Mouse (Mus musculus) telencephalon, adult 2 months (tissue): ENCODE measurements around the gene Syne4.

Experiments
- DNase-seq: peaks from one replicate; pipeline ENCODE4 v3.0.0-alpha.2; 2011; ENCODE audit warnings: low read depth, low spot score

Gene Syne4

DNA sequence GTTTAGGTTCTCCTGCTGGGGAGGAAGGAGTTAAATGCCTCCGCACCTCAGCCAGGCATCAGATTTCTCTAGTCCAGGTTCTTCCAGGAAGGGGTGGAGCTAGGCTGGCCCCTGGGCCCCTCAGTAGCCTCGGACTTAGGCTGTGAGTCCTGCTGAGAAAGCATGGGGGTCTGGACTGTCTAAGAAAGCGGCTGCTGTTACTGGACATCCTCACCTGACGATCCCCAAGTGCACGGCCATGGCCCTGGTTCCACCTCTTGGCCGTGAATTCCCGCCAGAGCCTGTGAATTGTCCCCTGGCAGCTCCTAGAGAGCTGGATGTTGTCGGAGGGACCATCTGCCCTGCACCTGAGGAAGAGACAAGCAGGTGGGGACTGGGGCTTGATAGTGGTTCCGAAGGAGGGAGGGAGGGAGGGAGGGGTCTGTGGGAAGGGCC, at the start of gene Syne4:
TSS of gene Syne4 (plus strand) at position 87 of the 435 bp plus-strand sequence.
- no peak for DNase-seq

- DNase-seq, result no peak
These were observed 49.6 kb upstream of the Syne4 start for GRCm38 (mm10) chr7:30265041-30265440.

DNA sequence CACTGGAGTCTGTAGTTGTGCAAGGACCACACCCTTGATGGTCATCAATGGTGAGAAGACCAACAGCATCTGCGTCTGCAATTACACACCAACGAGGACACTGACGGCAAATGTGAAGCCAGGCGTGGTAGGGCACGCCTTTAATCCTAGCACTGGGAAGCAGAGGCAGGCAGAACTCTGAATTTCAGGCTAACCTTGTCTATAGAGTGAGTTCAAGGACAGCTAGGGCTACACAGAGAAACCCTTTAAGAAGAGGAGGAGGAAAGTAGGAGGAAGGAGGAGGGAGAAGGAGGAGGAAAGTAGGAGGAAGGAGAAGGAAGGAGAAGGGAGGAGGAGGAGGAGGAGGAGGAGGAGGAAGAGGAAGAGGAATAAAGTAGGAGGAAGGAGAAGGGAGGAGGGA, 49.1 kb upstream of the Syne4 start:
- DNase-seq, result no peak

GRCm38 (mm10) chr7:30265935-30266334, 48.7 kb upstream of the Syne4 start:
- no peak for DNase-seq

GRCm38 (mm10) chr7:30266780-30267179, 47.8 kb upstream of the Syne4 start:
- no peak for DNase-seq

- no peak for DNase-seq
These were observed 45.0 kb upstream of the Syne4 start for GRCm38 (mm10) chr7:30269641-30270040.

DNA sequence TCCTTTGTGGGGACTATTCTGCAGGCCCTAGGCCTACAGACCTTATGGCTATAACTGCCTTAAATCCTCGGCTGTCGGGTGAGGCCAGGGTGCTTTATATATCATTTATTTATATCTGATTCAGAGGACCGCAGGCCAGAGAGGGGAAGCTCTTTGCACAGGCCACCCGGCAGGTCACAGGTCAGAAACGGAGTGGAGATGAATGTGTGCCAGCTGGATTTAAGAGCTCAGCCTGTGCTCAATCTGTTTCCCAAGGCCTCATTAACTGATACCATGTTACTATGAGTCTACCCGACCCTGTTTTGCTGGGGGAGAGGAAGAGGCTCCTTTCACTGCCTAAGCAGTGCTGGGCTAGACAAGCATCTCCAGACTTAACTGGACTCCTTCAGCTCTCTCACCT, 40.2 kb upstream of the Syne4 start:
- no peak for DNase-seq

GRCm38 (mm10) chr7:30278911-30279310, 35.7 kb upstream of the Syne4 start:
- DNase-seq, result no peak

- DNase-seq, result no peak
These were observed 35.1 kb upstream of the Syne4 start for GRCm38 (mm10) chr7:30279536-30279935.

DNA sequence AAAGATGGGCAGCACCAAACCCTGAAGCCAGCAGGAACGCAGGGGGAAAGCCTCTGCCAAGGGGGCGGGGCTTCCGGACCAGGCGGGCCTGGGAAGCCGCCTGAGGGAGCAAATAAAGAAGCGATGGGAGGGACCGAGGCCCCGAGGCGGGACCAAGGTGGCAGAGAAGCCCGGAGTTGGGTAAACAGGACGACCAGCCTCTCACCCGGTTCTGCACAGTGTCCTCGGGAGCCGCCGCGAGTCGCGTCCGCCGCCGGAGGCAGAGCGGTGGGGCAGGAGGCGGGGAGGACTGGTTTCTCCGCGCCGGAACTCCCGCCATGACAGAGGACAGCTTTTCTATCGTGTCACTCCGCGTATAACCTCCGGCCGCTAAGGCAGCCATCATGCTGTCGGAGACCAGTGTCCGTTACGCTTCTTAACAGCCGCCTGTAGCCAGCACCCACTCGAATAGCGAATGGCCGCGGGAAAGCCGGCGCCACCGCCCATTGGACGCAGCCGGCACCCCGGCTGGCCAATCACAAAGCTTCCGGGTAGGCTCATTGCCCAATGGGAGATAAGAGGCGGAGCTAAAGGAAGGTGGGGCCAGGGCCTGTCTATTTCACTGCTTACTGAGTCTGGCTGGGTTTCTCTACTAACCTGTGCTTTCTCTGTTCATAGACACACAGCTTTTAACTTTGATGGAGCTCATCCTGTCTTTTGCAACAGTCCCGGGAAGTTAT, 34.5 kb upstream of the Syne4 start, which contains the start of the genes Thap8 and Wdr62:
TSS of gene Thap8 (plus strand) at position 144 of the 719 bp plus-strand sequence.
TSS of gene Wdr62 (minus strand) at position 469 of the 719 bp plus-strand sequence.
- DNase-seq, result peak; percentile 89

DNA sequence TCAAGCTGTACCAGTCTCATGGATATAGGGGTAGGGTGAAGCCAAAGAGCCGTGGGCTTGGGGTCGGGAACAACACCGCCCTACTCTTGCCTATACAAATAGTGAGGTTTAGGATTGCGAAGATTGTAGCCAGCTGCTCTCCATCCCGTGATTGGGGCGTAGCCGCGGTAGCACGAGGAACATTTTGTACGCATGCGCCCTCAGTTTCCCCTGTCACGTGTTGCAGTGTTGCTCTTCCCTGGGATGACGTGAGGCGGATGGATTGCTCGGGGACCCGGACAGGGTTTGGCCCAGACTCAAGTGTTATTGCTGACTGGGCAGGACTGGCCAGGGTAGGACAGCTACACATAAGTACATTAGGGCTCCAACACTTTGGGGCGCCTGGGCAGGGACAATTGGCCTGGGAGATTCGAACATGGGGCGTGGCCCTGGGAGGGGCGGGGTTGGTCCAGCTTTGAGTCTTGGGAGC, 33.9 kb upstream of the Syne4 start:
- peak; percentile 84 for DNase-seq

GRCm38 (mm10) chr7:30281522-30281921, 33.1 kb upstream of the Syne4 start:
- no peak for DNase-seq

- no peak for DNase-seq
These were observed 31.9 kb upstream of the Syne4 start for GRCm38 (mm10) chr7:30282740-30283139.

DNA sequence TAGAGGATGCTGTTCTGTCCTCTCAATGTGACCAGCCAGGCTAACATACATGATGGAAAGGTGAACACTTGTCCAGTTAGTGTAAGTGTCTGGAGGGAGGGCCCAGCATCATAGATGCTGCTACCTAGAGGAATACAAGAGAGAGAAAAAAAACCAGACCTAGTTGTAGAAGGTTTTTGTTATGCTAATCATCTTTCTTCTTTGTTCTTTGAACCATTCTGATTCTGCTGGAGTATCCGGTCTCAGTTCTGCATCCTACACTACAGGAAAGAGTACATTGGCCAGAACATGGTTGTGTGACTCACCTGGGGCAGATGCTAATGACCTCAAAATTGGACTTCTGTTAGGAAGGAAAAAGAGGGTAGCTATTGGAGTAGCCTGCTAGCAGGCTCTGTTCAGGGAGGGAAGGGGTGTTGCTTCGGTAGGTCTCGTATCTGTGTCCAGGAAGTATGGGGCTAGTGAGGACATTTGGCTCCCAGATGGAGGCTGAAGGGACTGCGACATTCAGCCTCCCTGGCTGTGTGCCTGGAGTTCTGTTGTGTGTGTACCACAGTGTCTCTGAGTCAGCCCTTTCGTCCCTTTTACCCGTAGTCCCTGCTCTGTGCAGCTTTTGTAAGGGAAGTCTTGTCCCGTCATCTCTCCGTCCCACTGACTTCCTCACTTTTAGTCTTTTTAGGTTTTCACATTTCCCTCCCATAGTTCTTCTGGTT, 27.8 kb upstream of the Syne4 start:
- no peak for DNase-seq

- no peak for DNase-seq
These were observed 26.6 kb upstream of the Syne4 start for GRCm38 (mm10) chr7:30288046-30288445.

- no peak for DNase-seq
These were observed 25.4 kb upstream of the Syne4 start for GRCm38 (mm10) chr7:30289071-30289713.

- peak; percentile 33 for DNase-seq
These were observed 24.8 kb upstream of the Syne4 start for GRCm38 (mm10) chr7:30289714-30290399.

- DNase-seq, result peak; percentile 71
These were observed 23.1 kb upstream of the Syne4 start, which contains the start of gene Clip3 for GRCm38 (mm10) chr7:30291215-30292131. TSS of gene Clip3 (plus strand) at chr7:30291728.

DNA sequence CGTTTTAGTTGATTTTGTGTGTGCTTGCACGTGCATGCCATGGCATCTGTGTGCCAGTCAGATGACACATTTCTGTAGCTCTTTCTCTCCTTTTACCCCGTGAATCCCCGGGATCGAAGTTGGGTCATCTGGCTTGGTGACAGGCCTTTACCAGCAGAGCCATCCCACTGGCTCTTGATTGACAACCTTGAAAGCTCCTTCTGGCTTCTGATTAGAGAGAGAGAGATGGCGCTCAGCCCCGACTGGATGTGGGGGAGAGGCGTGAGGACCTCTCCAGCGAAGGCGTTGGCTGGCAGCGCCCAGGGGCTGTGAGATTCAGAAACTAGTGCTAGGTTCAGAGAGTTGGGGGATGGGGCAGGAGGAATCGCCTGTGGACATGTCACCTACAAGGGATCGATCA, 20.8 kb upstream of the Syne4 start:
- DNase-seq, result peak; percentile 31

DNA sequence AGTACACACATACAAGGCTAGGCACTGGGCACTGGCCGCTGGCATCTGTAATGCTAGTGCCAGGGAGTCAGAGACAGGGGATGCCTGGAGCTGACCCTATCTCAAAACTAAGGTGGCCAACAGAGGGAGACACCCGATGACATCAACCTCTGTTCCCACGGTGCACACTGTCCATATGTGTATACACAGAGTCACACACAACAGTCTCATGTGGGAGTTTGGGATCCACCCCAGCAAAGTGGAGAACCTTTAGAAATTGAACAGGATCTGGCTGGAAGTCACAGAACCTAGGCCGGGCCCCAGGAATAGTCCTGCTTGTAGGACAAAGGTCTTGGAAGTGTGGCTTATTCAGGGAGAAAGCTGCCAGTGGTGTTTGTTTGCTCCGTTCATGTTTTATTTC, 20.3 kb upstream of the Syne4 start:
- no peak for DNase-seq

DNA sequence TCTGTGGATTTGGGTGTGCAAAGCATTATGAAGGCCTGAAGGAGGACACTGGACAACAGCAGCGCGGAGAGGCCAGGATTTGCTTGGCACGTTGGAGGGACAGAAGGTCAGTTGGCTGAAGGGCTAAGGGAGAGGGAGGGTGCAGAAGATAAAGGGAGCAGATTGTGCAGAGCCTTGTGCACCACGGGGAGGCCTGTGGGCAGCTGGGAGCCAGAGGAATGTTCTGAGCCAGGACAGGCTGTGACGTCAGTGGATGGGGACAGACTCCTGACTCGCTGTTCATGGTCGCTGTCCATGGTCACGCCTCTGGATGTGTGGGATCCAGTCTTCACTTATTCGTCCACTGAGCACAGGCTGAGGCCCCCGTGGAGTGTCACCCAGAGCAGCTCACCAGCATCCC, 19.5 kb upstream of the Syne4 start:
- peak; percentile 36 for DNase-seq
